Comparison of ENCODE assay signal across 8 mouse cellular contexts in the genomic region with DNA sequence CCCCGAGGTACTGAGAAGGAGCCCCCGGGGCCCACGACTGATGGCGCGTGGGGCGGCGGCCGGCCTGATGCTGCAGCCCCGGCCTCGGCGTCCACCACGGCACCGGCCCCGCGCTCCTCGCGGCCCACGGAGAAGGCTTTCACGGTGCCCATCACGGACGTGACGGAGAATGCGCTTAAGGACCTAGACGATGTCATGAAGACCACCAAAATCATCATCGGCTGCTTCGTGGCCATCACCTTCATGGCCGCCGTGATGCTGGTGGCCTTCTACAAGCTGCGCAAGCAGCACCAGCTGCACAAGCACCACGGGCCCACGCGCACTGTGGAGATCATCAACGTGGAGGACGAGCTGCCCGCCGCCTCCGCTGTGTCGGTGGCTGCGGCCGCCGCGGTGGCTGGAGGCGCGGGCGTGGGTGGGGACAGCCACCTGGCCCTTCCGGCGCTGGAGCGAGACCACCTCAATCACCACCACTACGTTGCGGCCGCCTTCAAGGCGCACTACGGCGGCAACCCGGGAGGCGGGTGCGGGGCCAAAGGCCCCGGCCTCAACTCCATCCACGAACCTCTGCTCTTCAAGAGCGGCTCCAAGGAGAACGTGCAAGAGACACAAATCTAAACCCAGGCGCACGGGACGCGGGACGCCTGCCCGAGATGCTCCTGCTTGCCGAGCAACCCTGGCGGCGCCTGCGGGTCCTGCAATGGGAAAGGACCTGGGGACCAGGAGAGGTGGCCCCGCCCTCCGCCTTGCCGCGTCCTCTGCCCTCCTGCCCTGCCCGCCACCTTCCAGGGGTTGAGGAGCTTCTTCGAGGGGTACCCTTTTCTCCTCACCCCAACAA. TPM values are rescaled to one million over a fixed set of nuclear protein-coding genes. Genes with fewer than 3 reads are reported as not detected.
A peak's percentile ranks its signal among the peaks of the same experiment; 100 is the strongest.
DNase-seq lines count a peak whose midpoint lies in the region; ATAC-seq lines count a peak whose summit lies in the region.

No protein-coding gene starts in this region.

- DNase-seq in layer of hippocampus, adult 11-12 months (ENCODE audit: low spot score) = peak; percentile 39
- DNase-seq in layer of hippocampus, postnatal 25 days (ENCODE audit: extremely low spot score in 1 of 2, low spot score in 1 of 2) = no peak
- DNase-seq in R1 (ENCODE audit: low read depth, low spot score) = peak; percentile 87
- DNase-seq in cerebellum, postnatal 25 days = peak; percentile 58 to 75
- no peak for DNase-seq in urinary bladder, postnatal 10 days (ENCODE audit: low spot score)

- peaks cover 56% of the 10 kb centered on the region for H3K36me3 ChIP-seq in hindbrain, embryonic 12.5 days
- H3K36me3 ChIP-seq in limb, embryonic 15.5 days = 0 out of 2 replicates have a peak, but pooled peaks cover 10% of the 10 kb centered on the region
- no peaks in the 10 kb centered on the region for H3K36me3 ChIP-seq in stomach, embryonic 14.5 days (ENCODE audit: control insufficient read depth, insufficient read depth, low read length)

- H3K27ac ChIP-seq in hindbrain, embryonic 12.5 days = no peak overlapping the region
- H3K27ac ChIP-seq in limb, embryonic 15.5 days = no peak overlapping the region
- no peak overlapping the region for H3K27ac ChIP-seq in stomach, embryonic 14.5 days (ENCODE audit: low read length)

- H3K4me3 ChIP-seq in hindbrain, embryonic 12.5 days = peak overlapping the region; percentile 13; the same call in 1 of the 2 replicates
- H3K4me3 ChIP-seq in limb, embryonic 15.5 days = peak overlapping the region; percentile 14
- peak overlapping the region; percentile 24 for H3K4me3 ChIP-seq in stomach, embryonic 14.5 days (ENCODE audit: low read depth, low read length)

- H3K27me3 ChIP-seq in hindbrain, embryonic 12.5 days = peaks cover 34% of the 10 kb centered on the region
- peaks cover 70% of the 10 kb centered on the region for H3K27me3 ChIP-seq in limb, embryonic 15.5 days
- H3K27me3 ChIP-seq in stomach, embryonic 14.5 days (ENCODE audit: control insufficient read depth, insufficient read depth, low read length) = peaks cover 32% of the 10 kb centered on the region

- peaks cover 36% of the 10 kb centered on the region for H3K4me1 ChIP-seq in hindbrain, embryonic 12.5 days
- peaks cover 15% of the 10 kb centered on the region for H3K4me1 ChIP-seq in limb, embryonic 15.5 days
- peaks cover 2% of the 10 kb centered on the region; the same call in 1 of the 2 replicates for H3K4me1 ChIP-seq in stomach, embryonic 14.5 days (ENCODE audit: control insufficient read depth, insufficient read depth, low read length)

- H3K4me2 ChIP-seq in hindbrain, embryonic 12.5 days (replicated peaks) = peak overlapping the region; percentile 34
- peak overlapping the region; percentile 29 for H3K4me2 ChIP-seq in limb, embryonic 15.5 days
- peak overlapping the region; percentile 39 for H3K4me2 ChIP-seq in stomach, embryonic 14.5 days (replicated peaks; ENCODE audit: low read depth, low read length)

- no peaks in the 10 kb centered on the region for H3K9me3 ChIP-seq in hindbrain, embryonic 12.5 days (replicated peaks)
- H3K9me3 ChIP-seq in limb, embryonic 15.5 days = no peaks in the 10 kb centered on the region
- H3K9me3 ChIP-seq in stomach, embryonic 14.5 days (ENCODE audit: control insufficient read depth, low read depth, low read length) = no peaks in the 10 kb centered on the region

- no peak for ATAC-seq in hindbrain, embryonic 12.5 days (ENCODE audit: low FRiP score)
- ATAC-seq in limb, embryonic 15.5 days (ENCODE audit: insufficient number of reproducible peaks, low FRiP score, low TSS enrichment, low read depth) = no peak
- no peak for ATAC-seq in stomach, embryonic 14.5 days (ENCODE audit: insufficient number of reproducible peaks, insufficient read depth, low FRiP score, low read depth)

- WGBS in hindbrain, embryonic 12.5 days = 22% methylated on average over 77 of the region's 77 CpGs
- WGBS in limb, embryonic 15.5 days = 18% methylated on average over 68 of the region's 77 CpGs
- WGBS in stomach, embryonic 14.5 days = 14% methylated on average over 77 of the region's 77 CpGs

- H3K9ac ChIP-seq in hindbrain, embryonic 12.5 days = no peak overlapping the region
- H3K9ac ChIP-seq in limb, embryonic 15.5 days = no peak overlapping the region
- H3K9ac ChIP-seq in stomach, embryonic 14.5 days (replicated peaks; ENCODE audit: low read depth, low read length) = no peak overlapping the region

RNA-seq across cellular contexts. Expression of a gene that starts 2.8 kb away (rescaled TPM):
- total RNA-seq in layer of hippocampus, postnatal 25 days (2021) = 10 to 100 TPM; 10.9 to 13.2 TPM
- 1.3 and 3.9 TPM in 2 replicates for polyA plus RNA-seq in hindbrain, embryonic 12.5 days (2016; fragmentation: Nextera tagmentation; extraction: Ambion mirVana)
- 0.29 and 0.56 TPM in 2 replicates for polyA plus RNA-seq in limb, embryonic 15.5 days (2015; fragmentation: Nextera tagmentation; extraction: Ambion mirVana)
- polyA plus RNA-seq in stomach, embryonic 14.5 days (2014; fragmentation: Nextera tagmentation; extraction: Ambion mirVana) = 0.52 and 1.1 TPM in 2 replicates

RNA-seq across cellular contexts. Expression of a gene that starts 5.3 kb away (rescaled TPM):
- total RNA-seq in layer of hippocampus, postnatal 25 days (2021) = 100 to 1,000 TPM; 102 to 107 TPM
- polyA plus RNA-seq in hindbrain, embryonic 12.5 days (2016; fragmentation: Nextera tagmentation; extraction: Ambion mirVana) = 60.5 and 65.1 TPM in 2 replicates
- 92.9 and 121 TPM in 2 replicates for polyA plus RNA-seq in limb, embryonic 15.5 days (2015; fragmentation: Nextera tagmentation; extraction: Ambion mirVana)
- polyA plus RNA-seq in stomach, embryonic 14.5 days (2014; fragmentation: Nextera tagmentation; extraction: Ambion mirVana) = 76.7 and 82.1 TPM in 2 replicates

RNA-seq across cellular contexts. Expression of a gene that starts 33.6 kb away (rescaled TPM):
- total RNA-seq in layer of hippocampus, postnatal 25 days (2021) = 100 to 1,000 TPM; 322 to 333 TPM
- 12.6 and 12.7 TPM in 2 replicates for polyA plus RNA-seq in hindbrain, embryonic 12.5 days (2016; fragmentation: Nextera tagmentation; extraction: Ambion mirVana)
- 0.55 and 0.87 TPM in 2 replicates for polyA plus RNA-seq in limb, embryonic 15.5 days (2015; fragmentation: Nextera tagmentation; extraction: Ambion mirVana)
- polyA plus RNA-seq in stomach, embryonic 14.5 days (2014; fragmentation: Nextera tagmentation; extraction: Ambion mirVana) = 1.2 and 2.1 TPM in 2 replicates

RNA-seq across cellular contexts. Expression of a gene that starts 33.9 kb away (rescaled TPM):
- 100 to 1,000 TPM; 207 to 212 TPM for total RNA-seq in layer of hippocampus, postnatal 25 days (2021)
- 134 and 142 TPM in 2 replicates for polyA plus RNA-seq in hindbrain, embryonic 12.5 days (2016; fragmentation: Nextera tagmentation; extraction: Ambion mirVana)
- 103 and 116 TPM in 2 replicates for polyA plus RNA-seq in limb, embryonic 15.5 days (2015; fragmentation: Nextera tagmentation; extraction: Ambion mirVana)
- 113 and 116 TPM in 2 replicates for polyA plus RNA-seq in stomach, embryonic 14.5 days (2014; fragmentation: Nextera tagmentation; extraction: Ambion mirVana)

RNA-seq across cellular contexts. Expression of a gene that starts 33.9 kb away (rescaled TPM):
- 10 to 100 TPM; 18.6 to 22.8 TPM for total RNA-seq in layer of hippocampus, postnatal 25 days (2021)
- polyA plus RNA-seq in hindbrain, embryonic 12.5 days (2016; fragmentation: Nextera tagmentation; extraction: Ambion mirVana) = 25.2 and 26.0 TPM in 2 replicates
- polyA plus RNA-seq in limb, embryonic 15.5 days (2015; fragmentation: Nextera tagmentation; extraction: Ambion mirVana) = 9.7 and 12.8 TPM in 2 replicates
- polyA plus RNA-seq in stomach, embryonic 14.5 days (2014; fragmentation: Nextera tagmentation; extraction: Ambion mirVana) = 11.6 and 17.9 TPM in 2 replicates

Comparison
In these comparisons a context has a peak if more than half of its experiments do, and no peak if none do; other contexts are left out.
1. DNase-seq: peak in layer of hippocampus, adult 11-12 months (single experiment), R1 (single experiment) and cerebellum, postnatal 25 days (2 of 2); none in layer of hippocampus, postnatal 25 days (0 of 2) and urinary bladder, postnatal 10 days (single experiment).
2. Peak in every context shown above with its lines, with median percentiles within 50 percentile points of each other: H3K4me2 ChIP-seq and H3K4me3 ChIP-seq.